ENCODE assay signal across 16 mouse cellular contexts in the genomic region with DNA sequence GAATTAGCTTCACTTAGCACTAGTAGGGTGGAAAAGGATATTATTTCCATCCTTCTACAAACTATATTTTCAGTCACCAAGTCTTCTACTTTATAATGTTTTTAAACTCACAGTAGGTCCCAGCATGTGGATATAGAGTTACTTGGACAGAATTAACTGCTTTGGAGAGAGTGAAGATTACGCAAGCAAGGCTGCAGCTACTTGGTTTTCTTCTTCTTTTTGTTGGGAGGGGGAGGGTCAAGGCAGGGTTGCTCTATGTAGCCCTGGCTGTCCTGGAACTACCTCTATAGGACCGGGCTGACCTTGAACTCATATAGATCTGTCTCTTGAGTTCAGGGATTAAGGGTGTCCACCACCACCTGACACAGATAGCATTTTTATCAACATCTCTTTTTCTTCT.
"Had no signal": no experiment of that assay in that cellular context is flagged by ENCODE, and none has a peak within 500 bp of the region (broad histone marks: within the 10 kb centered on the region; RNA-seq: fewer than 3 reads in every experiment).

No protein-coding gene starts in this region.

- H3K9me3 ChIP-seq: neural tube, embryonic 13.5 days; neural tube, embryonic 15.5 days; stomach, embryonic 15.5 days had no signal

- H3K9ac ChIP-seq: neural tube, embryonic 13.5 days; neural tube, embryonic 15.5 days; stomach, embryonic 15.5 days had no signal

- H3K4me1 ChIP-seq: stomach, embryonic 15.5 days had no signal

- H3K36me3 ChIP-seq: neural tube, embryonic 13.5 days; neural tube, embryonic 15.5 days; stomach, embryonic 15.5 days had no signal

- H3K4me3 ChIP-seq: neural tube, embryonic 13.5 days; neural tube, embryonic 15.5 days; stomach, embryonic 15.5 days had no signal

- DNase-seq: retina, postnatal 1 day; right cerebral cortex, adult 18-20 months; right cerebral cortex, postnatal 14 days; right cerebral cortex, postnatal 25 days; right cerebral cortex, postnatal 4 days; spleen, adult 18-20 months; thymus, adult 18-20 months; thymus, adult 2 months; thymus, postnatal 14 days; thymus, postnatal 25 days; thymus, postnatal 36 days; thymus, postnatal 4 days had no signal

- H3K27ac ChIP-seq: neural tube, embryonic 13.5 days; neural tube, embryonic 15.5 days; stomach, embryonic 15.5 days; stomach, postnatal 0 days had no signal

- H3K4me2 ChIP-seq: neural tube, embryonic 13.5 days; neural tube, embryonic 15.5 days; stomach, embryonic 15.5 days had no signal

- H3K27me3 ChIP-seq: neural tube, embryonic 13.5 days; neural tube, embryonic 15.5 days; stomach, embryonic 15.5 days had no signal
